Mouse (Mus musculus) inflammation-experienced regulatory T-cells, adult 6 months (primary cell): ENCODE results near the gene Cacna1d. TPM values are rescaled to one million over a fixed set of nuclear protein-coding genes. Genes with fewer than 3 reads are reported as not detected.
A peak's percentile ranks its signal among the peaks of the same experiment; 100 is the strongest.

Experiments used
- ATAC-seq: one replicate; pipeline ENCODE4 v1.8.0; 2017
- polyA plus RNA-seq, 3 experiments: library from polyadenylated mRNA; unstranded; fragments of 100-300 nt; shearing (Covaris generic); gene quantifications; one replicate each; pipeline ENCODE4 v1.2.1; 2017

Cacna1d gene
- polyA plus RNA-seq, 3 experiments from 2014 or later, result 1.4 to 3.4 (median 2.8) TPM

- no peak for ATAC-seq
Measured at GRCm38 (mm10) chr14:30457897-30458296, 33.4 kb downstream of the Cacna1d start.

GRCm38 (mm10) chr14:30457436-30457835, 33.8 kb downstream of the Cacna1d start:
- ATAC-seq, result no peak

DNA sequence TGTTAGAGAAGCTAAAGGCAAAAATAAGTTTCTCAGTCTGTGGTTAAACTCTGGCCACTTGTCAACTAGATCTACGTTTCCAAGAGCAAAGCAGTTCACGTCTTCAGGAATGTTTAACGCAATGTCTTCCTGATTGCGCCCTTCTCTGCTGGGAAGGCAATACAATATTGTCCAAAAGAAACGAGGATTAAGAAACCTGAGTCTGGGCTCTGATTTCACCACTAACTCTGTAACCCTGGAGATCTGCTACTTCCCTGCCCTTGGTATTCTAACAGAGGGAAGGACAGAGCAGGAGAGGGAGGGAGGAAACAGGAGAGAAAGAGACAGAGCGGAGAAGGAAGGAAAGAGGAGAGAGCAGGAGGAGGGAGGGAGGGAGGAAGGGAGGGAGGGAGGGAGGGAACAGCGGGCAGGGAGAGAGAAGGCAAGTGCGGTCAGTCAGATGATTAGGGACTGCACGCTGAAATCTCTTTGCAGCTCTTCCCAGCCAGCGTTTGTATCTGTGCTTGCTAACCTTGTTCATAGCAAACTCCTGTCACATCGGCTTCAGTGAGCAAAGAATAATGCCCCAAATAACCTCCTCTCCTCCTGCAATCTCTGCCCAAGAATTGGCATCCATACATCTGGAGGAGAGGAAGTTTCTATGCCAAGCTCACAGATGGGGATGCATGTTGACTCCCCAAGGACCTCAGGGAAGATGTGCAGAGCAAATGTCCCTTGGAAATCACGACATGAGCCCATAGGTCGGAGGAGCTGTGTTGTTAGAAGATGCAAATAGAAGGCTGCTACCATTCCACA, 35.3 kb downstream of the Cacna1d start:
- ATAC-seq, result no peak

DNA sequence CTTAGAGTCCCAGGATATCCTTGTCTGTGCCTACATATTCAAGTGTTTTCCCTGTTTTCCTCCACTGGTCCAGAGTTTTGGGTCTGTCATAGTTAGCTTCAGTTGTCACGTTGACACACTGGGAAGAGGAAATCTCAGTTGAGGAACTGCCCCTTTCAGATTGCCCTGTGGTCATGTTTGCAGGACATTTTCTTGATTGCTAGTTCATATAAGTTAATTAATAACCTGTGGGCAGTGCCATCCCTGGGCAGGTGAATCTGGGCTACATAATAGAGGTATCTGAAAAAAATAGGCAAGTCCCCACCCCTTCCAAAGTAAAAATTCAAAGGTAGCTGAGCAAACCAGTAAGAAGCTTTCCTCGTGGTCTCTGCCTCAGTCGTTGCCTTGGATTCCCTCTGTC, 51.3 kb downstream of the Cacna1d start:
- no peak for ATAC-seq

- ATAC-seq, result no peak
Measured at GRCm38 (mm10) chr14:30435316-30435715, 55.9 kb downstream of the Cacna1d start.

DNA sequence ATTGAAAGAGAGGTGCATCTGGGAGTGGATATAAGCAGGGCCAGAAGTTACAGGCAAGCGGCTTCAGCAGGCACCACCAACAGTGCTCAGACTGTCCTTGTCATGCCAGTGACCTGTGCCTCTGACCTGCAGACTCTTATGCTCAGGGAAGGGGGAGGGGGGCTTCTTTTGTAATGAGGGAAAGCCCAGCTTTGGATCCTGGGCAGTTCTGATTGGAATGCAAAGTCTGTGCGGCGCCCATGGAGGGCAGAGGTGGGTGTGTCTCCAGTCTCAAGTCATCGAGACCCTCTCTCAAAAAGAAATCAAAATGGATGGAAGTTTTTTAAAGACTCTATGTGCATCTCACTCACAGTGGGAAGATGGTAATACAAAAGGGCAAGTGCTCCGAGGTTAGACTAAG, 60.8 kb downstream of the Cacna1d start:
- no peak for ATAC-seq

GRCm38 (mm10) chr14:30430026-30430425, 61.2 kb downstream of the Cacna1d start:
- no peak for ATAC-seq

- no peak for ATAC-seq
Measured at GRCm38 (mm10) chr14:30429606-30430005, 61.6 kb downstream of the Cacna1d start.

DNA sequence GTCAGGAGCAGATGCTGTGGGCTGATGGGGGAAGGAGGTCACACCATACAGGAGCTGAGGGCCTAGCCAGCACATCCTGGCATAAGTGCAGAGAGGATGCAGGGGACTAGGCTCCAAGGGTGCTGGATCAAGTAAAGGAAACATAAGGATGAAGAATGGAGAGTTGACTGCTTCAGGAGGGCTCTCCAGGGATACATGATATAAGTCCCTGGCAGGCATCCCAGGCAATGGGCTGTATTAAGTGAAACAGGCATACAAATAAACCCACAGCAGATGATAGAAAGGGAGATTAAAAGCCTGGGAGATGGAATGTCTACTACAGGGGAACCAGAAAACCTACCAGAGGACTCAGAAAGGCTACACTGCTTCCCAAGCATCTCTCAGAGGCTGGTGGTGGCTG, 62.5 kb downstream of the Cacna1d start:
- ATAC-seq, result no peak

- no peak for ATAC-seq
Measured at GRCm38 (mm10) chr14:30425876-30426275, 65.4 kb downstream of the Cacna1d start.

DNA sequence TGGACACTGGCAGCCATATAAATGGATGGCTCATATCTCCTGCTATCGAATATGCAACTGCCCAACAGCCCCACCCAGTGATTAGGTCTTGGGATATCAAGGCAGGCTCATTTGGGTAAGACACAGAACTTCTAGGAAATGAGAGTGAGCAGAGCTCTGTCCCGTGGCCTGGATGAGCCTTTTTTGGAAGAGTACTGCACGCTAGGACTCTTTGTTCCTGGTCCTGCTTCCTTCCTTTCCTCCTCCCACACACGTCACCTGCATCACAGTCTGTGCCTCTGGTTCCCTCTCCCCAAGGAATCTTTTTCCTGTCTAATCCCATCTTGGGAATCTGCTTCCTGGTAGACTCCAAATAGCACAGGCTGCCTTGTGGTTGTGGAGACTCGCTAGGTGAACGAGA, 66.1 kb downstream of the Cacna1d start:
- no peak for ATAC-seq

DNA sequence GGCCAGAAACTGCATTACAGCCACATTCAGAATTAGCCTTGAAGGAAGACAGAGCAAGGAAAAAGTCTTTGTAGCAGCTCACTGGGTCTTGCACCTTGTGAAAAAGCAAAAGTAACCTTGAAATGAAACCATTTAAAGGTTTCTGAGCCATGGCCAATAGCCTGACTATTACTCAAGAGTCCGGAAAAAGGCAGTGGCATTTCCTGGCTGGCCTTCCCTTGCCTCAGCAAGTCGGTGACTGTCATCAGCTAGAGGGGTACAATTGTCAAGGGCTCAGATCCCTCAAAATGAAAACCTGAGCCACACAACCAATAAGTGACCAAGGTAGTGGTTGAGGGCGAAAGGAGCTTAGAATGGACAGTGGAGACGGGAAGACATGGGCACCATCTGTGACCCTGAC, 66.6 kb downstream of the Cacna1d start:
- no peak for ATAC-seq

DNA sequence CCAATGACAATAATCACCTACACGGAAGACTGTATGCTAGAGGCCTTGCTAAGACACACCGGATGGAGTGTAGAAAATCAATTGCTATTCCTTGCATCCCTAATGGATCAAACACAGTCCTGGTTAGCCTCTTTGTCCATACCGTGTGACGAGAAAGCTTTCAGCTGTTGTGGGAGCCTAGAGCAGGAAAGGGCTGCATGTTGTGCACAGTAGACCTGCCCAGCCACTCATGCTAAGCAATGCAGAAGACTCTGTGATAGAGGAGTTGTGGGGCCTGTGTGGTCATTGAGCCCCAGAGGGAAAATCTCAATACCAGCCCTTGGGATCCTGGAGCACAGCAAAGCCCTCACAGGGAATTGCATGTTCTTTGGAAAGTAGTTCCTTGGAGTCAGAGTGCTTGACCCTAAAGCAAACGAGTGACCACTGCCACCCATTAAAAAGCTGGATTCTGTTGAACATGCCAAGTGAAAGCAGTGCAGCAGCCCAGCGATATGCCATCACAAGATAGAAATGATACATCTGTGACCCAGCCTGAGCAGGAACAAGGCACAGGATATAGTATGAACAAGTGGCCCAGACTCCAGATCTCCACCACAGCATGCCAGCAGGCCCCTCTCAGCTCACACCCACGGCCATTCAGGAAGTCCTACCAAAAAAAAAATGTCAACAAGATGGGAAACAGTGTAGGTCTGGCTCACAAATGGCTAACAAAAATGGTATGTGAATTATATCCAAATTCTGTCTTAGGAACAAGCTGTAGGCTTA, 68.7 kb downstream of the Cacna1d start:
- no peak for ATAC-seq

DNA sequence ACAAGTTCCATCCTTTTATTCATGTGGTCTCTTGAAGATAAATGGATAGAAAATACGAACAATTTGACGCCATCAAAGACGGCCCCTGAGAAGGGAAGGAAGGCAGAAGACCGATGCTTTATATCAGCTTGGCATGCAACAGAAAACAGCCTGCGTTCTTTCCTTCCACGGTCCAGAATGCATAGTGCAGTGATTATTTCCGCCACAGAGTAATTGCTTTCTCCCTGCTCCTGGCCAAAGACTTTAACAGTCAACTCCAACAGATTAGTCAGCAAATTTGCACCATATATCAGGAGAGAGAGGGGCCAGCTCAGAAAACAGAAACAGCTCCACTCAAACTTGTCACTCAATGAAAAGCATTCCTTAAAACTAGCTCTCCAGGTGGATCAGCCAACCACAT, 71.8 kb downstream of the Cacna1d start:
- no peak for ATAC-seq

- ATAC-seq, result no peak
Measured at GRCm38 (mm10) chr14:30419046-30419445, 72.2 kb downstream of the Cacna1d start.

GRCm38 (mm10) chr14:30415830-30416229, 75.4 kb downstream of the Cacna1d start:
- ATAC-seq, result no peak

DNA sequence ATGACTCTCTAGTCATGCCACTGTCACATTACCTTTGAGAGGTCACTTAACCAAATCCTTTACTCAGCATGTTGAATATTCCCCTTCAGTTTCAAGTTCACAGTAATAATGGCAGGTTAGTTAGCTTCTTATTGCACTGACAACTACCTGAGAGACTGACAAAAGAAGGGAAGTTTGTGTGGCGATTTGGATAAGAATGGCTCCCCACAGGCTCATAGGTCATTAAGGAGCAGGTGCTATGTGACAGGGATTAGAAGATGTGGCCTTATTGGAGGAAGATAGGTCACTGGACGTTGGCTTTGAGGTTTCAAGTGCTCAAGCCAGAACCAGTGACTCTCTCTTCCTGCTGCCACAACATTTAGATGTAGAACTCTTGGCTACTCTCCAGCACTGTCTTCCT, 77.1 kb downstream of the Cacna1d start:
- no peak for ATAC-seq

GRCm38 (mm10) chr14:30409331-30409730, 81.9 kb downstream of the Cacna1d start:
- no peak for ATAC-seq

DNA sequence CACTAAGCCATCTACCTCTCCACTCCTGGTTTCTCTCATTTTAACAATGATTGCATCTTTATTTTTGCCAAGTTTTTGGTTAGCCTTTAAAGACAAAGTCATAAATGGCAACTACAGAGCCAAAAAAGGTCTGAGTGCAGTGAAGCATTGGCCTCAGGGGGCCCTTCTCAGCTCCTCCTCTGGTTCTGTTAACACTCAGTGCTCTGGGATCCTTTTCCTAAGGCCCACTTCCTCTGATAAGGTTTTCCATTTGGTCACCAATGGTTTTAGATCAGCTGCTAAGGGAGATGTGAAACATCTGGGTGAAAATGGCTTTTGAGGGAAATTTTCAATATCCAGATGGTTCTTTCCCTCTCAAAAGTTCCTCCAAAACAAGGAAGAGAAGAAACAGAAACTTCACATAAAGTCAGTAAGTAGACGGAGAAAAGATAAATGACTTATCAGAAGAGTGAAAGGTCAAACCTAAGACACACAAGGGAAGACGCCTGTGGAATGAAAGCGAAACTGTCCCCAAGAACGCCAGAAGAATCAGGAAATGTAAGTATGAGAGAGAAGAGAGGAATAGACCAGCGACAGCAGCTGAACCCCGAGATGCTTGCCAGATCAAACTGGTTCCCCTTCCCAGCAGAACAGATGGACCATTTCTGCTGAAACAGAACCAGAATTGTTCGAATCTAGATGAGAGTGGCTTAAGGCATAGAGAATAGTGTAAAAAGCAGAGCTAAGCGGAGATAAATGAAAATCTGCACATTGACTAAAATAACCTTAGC, 85.6 kb downstream of the Cacna1d start:
- ATAC-seq, result peak; percentile 43

DNA sequence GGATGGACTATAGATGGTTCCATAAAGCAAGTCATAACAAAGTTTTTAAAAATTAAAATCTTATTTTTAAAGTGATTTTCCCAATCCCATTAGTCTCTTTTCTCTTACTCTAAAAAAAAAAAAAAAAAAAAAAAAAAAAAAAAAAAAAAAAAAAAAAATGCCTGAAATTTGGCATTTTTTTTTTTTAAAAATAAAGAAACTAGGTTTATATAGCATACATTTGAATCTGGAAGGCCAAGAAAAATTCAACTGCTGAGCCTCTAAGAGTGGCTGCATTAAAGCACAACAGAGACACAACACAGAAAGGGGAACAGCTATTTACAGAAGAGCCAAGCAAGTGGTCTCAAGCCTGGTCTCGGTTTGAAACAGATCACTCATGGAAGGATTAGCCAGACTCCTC, 112.9 kb downstream of the Cacna1d start:
- no peak for ATAC-seq

DNA sequence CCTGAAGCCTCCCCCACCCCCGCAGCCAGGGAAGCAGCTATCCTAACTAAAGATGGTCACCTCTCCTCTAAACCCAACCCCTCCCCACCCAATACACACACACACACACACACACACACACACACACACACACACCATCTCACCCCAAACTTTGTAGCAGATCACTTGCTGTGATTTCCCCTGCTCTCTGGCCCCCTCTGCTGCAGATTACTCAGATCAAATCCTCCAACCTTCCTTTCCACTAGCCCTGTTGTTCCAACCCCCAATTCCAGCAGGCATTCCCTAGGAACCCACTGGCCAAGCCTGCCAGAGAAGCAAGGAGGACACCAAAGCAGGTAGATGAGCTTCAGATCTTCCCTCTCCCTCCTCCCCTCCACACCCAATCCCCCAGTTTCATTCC, 118.4 kb downstream of the Cacna1d start:
- no peak for ATAC-seq

DNA sequence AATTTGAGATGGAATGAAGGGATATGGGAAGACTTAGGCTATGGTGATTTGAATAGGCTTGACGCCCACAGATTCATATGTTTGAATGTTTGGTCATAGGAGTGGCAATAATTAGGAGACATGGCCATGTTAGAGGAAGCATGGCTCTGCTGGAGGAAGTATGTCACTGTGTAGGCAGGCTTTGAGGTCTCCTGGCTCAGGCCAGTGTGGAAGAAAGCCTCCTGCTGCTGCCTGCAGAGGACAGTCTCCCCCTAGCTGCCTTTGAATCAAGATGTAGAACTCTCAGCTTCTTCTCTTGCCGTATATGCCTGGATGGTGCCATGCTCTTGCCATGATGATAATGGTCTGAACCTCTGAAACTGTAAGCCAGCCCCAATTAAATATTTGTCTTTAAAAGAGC, 120.2 kb downstream of the Cacna1d start:
- no peak for ATAC-seq

- no peak for ATAC-seq
Measured at GRCm38 (mm10) chr14:30367074-30367473, 124.2 kb downstream of the Cacna1d start.
